Mouse (Mus musculus): ENCODE measurements around the gene Txk. TPM values are rescaled to one million over a fixed set of nuclear protein-coding genes. Genes with fewer than 3 reads are reported as not detected.

Txk gene
- total and polyA plus RNA-seq, 3 experiments, result 0.10 to 0.23 TPM; not detected in 1

DNA sequence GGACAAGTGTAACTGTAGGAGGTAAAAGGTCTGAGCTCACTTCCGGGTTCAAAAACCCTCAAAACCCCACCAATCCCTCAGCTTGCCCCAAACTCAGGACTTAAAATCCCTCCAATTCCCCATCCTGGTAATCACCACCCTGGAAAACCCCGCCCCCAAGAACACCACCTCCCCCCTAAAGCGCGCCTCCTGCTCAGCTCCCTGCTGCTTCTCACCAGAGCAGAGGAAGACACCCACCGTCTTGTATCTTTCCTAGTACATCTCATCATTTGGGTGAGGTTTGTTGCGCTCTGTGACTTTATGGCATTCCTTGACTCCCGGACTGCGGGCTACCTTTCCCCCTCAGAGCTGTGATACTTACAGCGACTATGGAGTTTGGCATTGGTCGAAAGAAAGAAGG, 45.9 kb downstream of the Txk start:
- no peaks in the 10 kb centered on the region for H3K9me3 ChIP-seq (replicated peaks; ENCODE audit: insufficient read depth, low read length)
- no peaks in the 10 kb centered on the region for H3K79me2 ChIP-seq (ENCODE audit: control insufficient read depth, insufficient read depth, low read length, poor library complexity)
- no peaks in the 10 kb centered on the region for H3K27me3 ChIP-seq (ENCODE audit: control insufficient read depth in 1 of 2, insufficient read depth in 2 of 2, low read length in 2 of 2)
- no peak overlapping the region for H3K4me3 ChIP-seq (ENCODE audit: control insufficient read depth in 1 of 2, insufficient read depth in 1 of 2, low read depth in 2 of 2, low read length in 2 of 2)
- no peak overlapping the region for H3K27ac ChIP-seq (ENCODE audit: control insufficient read depth, low read depth, low read length)
- no peaks in the 10 kb centered on the region for H3K4me1 ChIP-seq (ENCODE audit: control insufficient read depth in 1 of 2, insufficient read depth in 2 of 2, low read length in 2 of 2)
- no peak overlapping the region for H3K9ac ChIP-seq (ENCODE audit: control insufficient read depth, low read depth, low read length, poor library complexity, severe bottlenecking)
- no peak for DNase-seq (ENCODE audit: low read depth, low spot score)
- H3K36me3 ChIP-seq (ENCODE audit: control insufficient read depth in 1 of 2, insufficient read depth in 2 of 2, low read length in 2 of 2), result peaks cover 0 to 2% of the 10 kb centered on the region in 2 experiments; a peak in 1 of 4 replicates
- no peak for TF ChIP-seq UBTF (IDR thresholded peaks at IDR 0.05; ENCODE audit: borderline replicate concordance, insufficient read depth, low read depth, low read length)

GRCm38 (mm10) chr5:72706095-72706494, 46.5 kb downstream of the Txk start:
- Histone ChIP-seq H3K27ac (ENCODE audit: control insufficient read depth, low read depth, low read length) (no peak overlapping the region), H3K9me3 (replicated peaks; ENCODE audit: insufficient read depth, low read length) (no peaks in the 10 kb centered on the region), H3K4me3 (ENCODE audit: control insufficient read depth in 1 of 2, insufficient read depth in 1 of 2, low read depth in 2 of 2, low read length in 2 of 2) (no peak overlapping the region), H3K27me3 (ENCODE audit: control insufficient read depth in 1 of 2, insufficient read depth in 2 of 2, low read length in 2 of 2) (no peaks in the 10 kb centered on the region), H3K79me2 (ENCODE audit: control insufficient read depth, insufficient read depth, low read length, poor library complexity) (no peaks in the 10 kb centered on the region), H3K36me3 (ENCODE audit: control insufficient read depth in 1 of 2, insufficient read depth in 2 of 2, low read length in 2 of 2) (no peaks in the 10 kb centered on the region), H3K4me1 (ENCODE audit: control insufficient read depth in 1 of 2, insufficient read depth in 2 of 2, low read length in 2 of 2) (no peaks in the 10 kb centered on the region), H3K9ac (ENCODE audit: control insufficient read depth, low read depth, low read length, poor library complexity, severe bottlenecking) (no peak overlapping the region)
- TF ChIP-seq MAFK (IDR thresholded peaks at IDR 0.05; ENCODE audit: borderline replicate concordance, low read depth, low read length) (no peak), JUND (IDR thresholded peaks at IDR 0.05; ENCODE audit: low read depth, low read length) (no peak), ELF1 (IDR thresholded peaks at IDR 0.05; ENCODE audit: low read depth, low read length) (no peak)
- DNase-seq (ENCODE audit: low read depth, low spot score), result no peak

- Histone ChIP-seq H3K4me3 (ENCODE audit: control insufficient read depth in 1 of 2, insufficient read depth in 1 of 2, low read depth in 2 of 2, low read length in 2 of 2) (no peak overlapping the region), H3K27me3 (ENCODE audit: control insufficient read depth in 1 of 2, insufficient read depth in 2 of 2, low read length in 2 of 2) (no peaks in the 10 kb centered on the region)
- TF ChIP-seq UBTF (IDR thresholded peaks at IDR 0.05; ENCODE audit: borderline replicate concordance, insufficient read depth, low read depth, low read length) (no peak), ZMIZ1 (IDR thresholded peaks at IDR 0.05; ENCODE audit: low read depth, low read length) (no peak), HCFC1 (IDR thresholded peaks at IDR 0.05; ENCODE audit: low read depth, low read length) (no peak), KAT2A (conservative IDR thresholded peaks at IDR 0.05; ENCODE audit: low read depth, low read length) (no peak), JUND (IDR thresholded peaks at IDR 0.05; ENCODE audit: low read depth, low read length) (no peak)
Observed at GRCm38 (mm10) chr5:72702202-72702601, 50.4 kb downstream of the Txk start.

DNA sequence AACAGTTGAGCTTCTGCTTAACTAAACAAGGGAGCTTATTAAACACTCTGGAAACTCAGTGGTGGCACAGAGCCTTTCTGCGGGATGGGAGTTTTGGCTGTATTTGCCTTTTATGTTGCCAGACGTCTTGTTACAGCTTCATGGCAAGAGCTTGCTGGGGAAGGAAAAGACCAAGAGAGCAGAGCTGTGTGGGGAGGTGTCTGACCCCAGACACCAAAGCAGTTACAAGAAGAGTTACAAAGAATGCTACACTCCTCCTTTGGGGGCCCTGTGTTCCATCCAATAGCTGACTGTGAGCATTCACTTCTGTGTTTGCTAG, 53.1 kb downstream of the Txk start:
- Histone ChIP-seq H3K79me2 (ENCODE audit: control insufficient read depth, insufficient read depth, low read length, poor library complexity) (no peaks in the 10 kb centered on the region), H3K4me1 (ENCODE audit: control insufficient read depth in 1 of 2, insufficient read depth in 2 of 2, low read length in 2 of 2) (no peaks in the 10 kb centered on the region), H3K9me3 (replicated peaks; ENCODE audit: insufficient read depth, low read length) (no peaks in the 10 kb centered on the region), H3K27me3 (ENCODE audit: control insufficient read depth in 1 of 2, insufficient read depth in 2 of 2, low read length in 2 of 2) (no peaks in the 10 kb centered on the region), H3K27ac (ENCODE audit: control insufficient read depth, low read depth, low read length) (no peak overlapping the region), H3K4me3 (ENCODE audit: control insufficient read depth in 1 of 2, insufficient read depth in 1 of 2, low read depth in 2 of 2, low read length in 2 of 2) (no peak overlapping the region), H3K9ac (ENCODE audit: control insufficient read depth, low read depth, low read length, poor library complexity, severe bottlenecking) (no peak overlapping the region), H3K36me3 (ENCODE audit: control insufficient read depth in 1 of 2, insufficient read depth in 2 of 2, low read length in 2 of 2) (no peaks in the 10 kb centered on the region)
- TF ChIP-seq JUND (IDR thresholded peaks at IDR 0.05; ENCODE audit: low read depth, low read length), result no peak
- TF ChIP-seq CHD1 (IDR thresholded peaks at IDR 0.05; ENCODE audit: low read depth, low read length), result no peak
- TF ChIP-seq MXI1 (IDR thresholded peaks at IDR 0.05; ENCODE audit: low read depth, low read length), result no peak
- no peak for TF ChIP-seq ZNF384 (IDR thresholded peaks at IDR 0.05; ENCODE audit: low read depth, low read length)
- no peak for TF ChIP-seq ETS1 (IDR thresholded peaks at IDR 0.05; ENCODE audit: low read depth, low read length)
- no peak for TF ChIP-seq MYC (IDR thresholded peaks at IDR 0.05; ENCODE audit: low read depth, low read length)
- no peak for TF ChIP-seq MYB (IDR thresholded peaks at IDR 0.05; ENCODE audit: low read depth, low read length)
- no peak for TF ChIP-seq MAFK (IDR thresholded peaks at IDR 0.05; ENCODE audit: borderline replicate concordance, low read depth, low read length)
- no peak for TF ChIP-seq GABPA (IDR thresholded peaks at IDR 0.05; ENCODE audit: low read depth, low read length)
- no peak for TF ChIP-seq TCF12 (IDR thresholded peaks at IDR 0.05; ENCODE audit: low read depth, low read length)
- no peak for TF ChIP-seq NRF1 (IDR thresholded peaks at IDR 0.05; ENCODE audit: insufficient read depth, low read depth, low read length, poor library complexity, severe bottlenecking)
- TF ChIP-seq E2F4 (IDR thresholded peaks at IDR 0.05; ENCODE audit: borderline replicate concordance, low read depth, low read length), result no peak
- no peak for DNase-seq (ENCODE audit: low read depth, low spot score)

More at GRCm38 (mm10) chr5:72702202-72702601, 50.4 kb downstream of the Txk start:
- Histone ChIP-seq H3K4me1 (ENCODE audit: control insufficient read depth in 1 of 2, insufficient read depth in 2 of 2, low read length in 2 of 2) (no peaks in the 10 kb centered on the region), H3K36me3 (ENCODE audit: control insufficient read depth in 1 of 2, insufficient read depth in 2 of 2, low read length in 2 of 2) (no peaks in the 10 kb centered on the region), H3K9ac (ENCODE audit: control insufficient read depth, low read depth, low read length, poor library complexity, severe bottlenecking) (no peak overlapping the region), H3K79me2 (ENCODE audit: control insufficient read depth, insufficient read depth, low read length, poor library complexity) (no peaks in the 10 kb centered on the region), H3K27ac (ENCODE audit: control insufficient read depth, low read depth, low read length) (no peak overlapping the region), H3K9me3 (replicated peaks; ENCODE audit: insufficient read depth, low read length) (no peaks in the 10 kb centered on the region)
- DNase-seq (ENCODE audit: low read depth, low spot score), result no peak
